Comparison of ENCODE assay signal across 8 mouse cellular contexts in the genomic region with DNA sequence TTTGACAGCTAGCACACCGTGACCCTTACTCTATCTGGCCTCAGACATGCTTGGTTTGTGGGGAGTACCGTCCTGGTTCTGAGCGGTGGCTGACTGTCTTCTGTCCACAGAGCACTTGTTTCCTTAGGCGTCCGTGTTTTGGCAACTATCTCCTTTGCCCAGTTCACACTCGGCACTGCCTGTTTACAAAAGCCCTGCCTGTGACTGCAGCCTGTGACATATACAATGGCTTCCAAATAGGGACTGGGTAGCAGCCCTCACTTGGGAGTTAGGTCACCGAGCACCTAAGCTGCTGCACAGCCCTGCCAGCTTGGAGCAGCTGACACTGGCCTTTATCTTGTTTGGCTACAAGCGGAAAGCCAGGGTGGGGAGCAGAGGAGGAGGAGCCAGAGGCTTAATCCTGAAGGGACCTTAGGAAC.
DNase-seq lines count a peak whose midpoint lies in the region; ATAC-seq and TF ChIP-seq lines count a peak whose summit lies in the region.

No protein-coding gene starts in this region.

- peak; percentile 31 for DNase-seq in R1 (ENCODE audit: low read depth, low spot score)
- peak; percentile 81 to 87 for DNase-seq in heart, adult 18-20 months
- peak; percentile 29 for DNase-seq in retina, postnatal 7 days (ENCODE audit: low read depth, low spot score)
- DNase-seq in c-Kit-positive CD71-positive TER-119-positive erythroid progenitor cells, embryonic 14.5 days (ENCODE audit: low spot score): no peak
- DNase-seq in urinary bladder, postnatal 25 days (ENCODE audit: low spot score): no peak
- DNase-seq in yolk sac, embryonic 10.5 days (ENCODE audit: low spot score): no peak

- no peak for TF ChIP-seq CTCF in intestine, postnatal 0 days (IDR thresholded peaks at IDR 0.05; ENCODE audit: low read depth)

- 0 out of 2 replicates have a peak overlapping the region, but pooled peaks have one; percentile 22 for H3K9ac ChIP-seq in intestine, postnatal 0 days (ENCODE audit: low read depth, low read length)

- no peaks in the 10 kb centered on the region for H3K36me3 ChIP-seq in intestine, postnatal 0 days (ENCODE audit: control insufficient read depth, insufficient read depth)

- H3K27me3 ChIP-seq in intestine, postnatal 0 days (replicated peaks; ENCODE audit: control insufficient read depth, insufficient read depth, low read length): no peaks in the 10 kb centered on the region

- no peaks in the 10 kb centered on the region for H3K9me3 ChIP-seq in intestine, postnatal 0 days (ENCODE audit: control insufficient read depth)

- WGBS in intestine, postnatal 0 days: 10% methylated on average over 8 of the region's 8 CpGs

- no peaks in the 10 kb centered on the region for H3K4me1 ChIP-seq in intestine, postnatal 0 days (replicated peaks; ENCODE audit: control insufficient read depth, insufficient read depth, low read length)

- H3K27ac ChIP-seq in intestine, postnatal 0 days (ENCODE audit: low read depth, low read length): no peak overlapping the region

- no peak overlapping the region for H3K4me3 ChIP-seq in intestine, postnatal 0 days (ENCODE audit: low read depth, low read length)

- peak overlapping the region; percentile 24; the same call in 1 of the 2 replicates for H3K4me2 ChIP-seq in intestine, postnatal 0 days (replicated peaks; ENCODE audit: low read depth)

- peak; percentile 89 for ATAC-seq in cerebellum, adult (ENCODE audit: insufficient number of reproducible peaks, low FRiP score, low TSS enrichment)
- ATAC-seq in intestine, postnatal 0 days: no peak

Comparison
In these comparisons a context has a peak if more than half of its experiments do, and no peak if none do; other contexts are left out.
1. DNase-seq: peak in R1 (single experiment), heart, adult 18-20 months (2 of 2) and retina, postnatal 7 days (single experiment); none in c-Kit-positive CD71-positive TER-119-positive erythroid progenitor cells, embryonic 14.5 days (single experiment), urinary bladder, postnatal 25 days (single experiment) and yolk sac, embryonic 10.5 days (single experiment).